9 mouse cellular contexts compared by ENCODE assay signal in genomic region chr9:107566041-107566709, GRCm38 (mm10). TPM values are rescaled to one million over a fixed set of nuclear protein-coding genes. Genes with fewer than 3 reads are reported as not detected.
DNase-seq lines count a peak whose midpoint lies in the region; ATAC-seq and TF ChIP-seq lines count a peak whose summit lies in the region.
"Had no signal": no experiment of that assay in that cellular context is flagged by ENCODE, and none has a peak within 500 bp of the region (broad histone marks: within the 10 kb centered on the region; RNA-seq: fewer than 3 reads in every experiment).

No protein-coding gene starts in this region.

- H3K4me2 ChIP-seq in embryonic facial prominence, embryonic 14.5 days (ENCODE audit: low read depth, low read length), result peak overlapping the region; percentile 10; the same call in 1 of the 2 replicates
- H3K4me2 ChIP-seq: midbrain, embryonic 12.5 days had no signal

- H3K4me3 ChIP-seq in embryonic facial prominence, embryonic 14.5 days (ENCODE audit: low read depth, low read length), result 0 out of 2 replicates have a peak overlapping the region, but pooled peaks have one; percentile 1
- peak overlapping the region; percentile 23; the same call in 1 of the 2 replicates for H3K4me3 ChIP-seq in left cerebral cortex, adult 2 months
- H3K4me3 ChIP-seq: midbrain, embryonic 12.5 days had no signal

- H3K9ac ChIP-seq in embryonic facial prominence, embryonic 14.5 days (ENCODE audit: low read depth, low read length), result no peak overlapping the region
- H3K9ac ChIP-seq: midbrain, embryonic 12.5 days had no signal

- WGBS in embryonic facial prominence, embryonic 14.5 days, result 59% methylated on average over 15 of the region's 15 CpGs

- no peak overlapping the region; the same call in 1 of the 2 replicates for H3K27ac ChIP-seq in embryonic facial prominence, embryonic 14.5 days (replicated peaks; ENCODE audit: low read depth, low read length)
- peak overlapping the region; percentile 66 for H3K27ac ChIP-seq in left cerebral cortex, adult 2 months
- H3K27ac ChIP-seq: midbrain, embryonic 12.5 days had no signal

- intact Hi-C loops in heart, postnatal 14 days (cut with DNase I), result no loop called here
- intact Hi-C loops in left cerebral cortex, adult 2 months (cut with DNase I), result no loop called here

- TF ChIP-seq CTCF in left cerebral cortex, adult 2 months (IDR thresholded peaks at IDR 0.05), result peak; percentile 88

- ATAC-seq in CD4-positive, CD25-positive, alpha-beta regulatory T cell, adult 4 months, result no peak
- no peak for ATAC-seq in embryonic facial prominence, embryonic 14.5 days (ENCODE audit: low read depth)

- H3K36me3 ChIP-seq in embryonic facial prominence, embryonic 14.5 days (ENCODE audit: control insufficient read depth, insufficient read depth, low read length), result peaks cover 42% of the 10 kb centered on the region

- H3K9me3 ChIP-seq in embryonic facial prominence, embryonic 14.5 days (ENCODE audit: control insufficient read depth, low read length), result no peaks in the 10 kb centered on the region
- H3K9me3 ChIP-seq: midbrain, embryonic 12.5 days had no signal

- no peaks in the 10 kb centered on the region for H3K27me3 ChIP-seq in embryonic facial prominence, embryonic 14.5 days (replicated peaks; ENCODE audit: control insufficient read depth, insufficient read depth, low read length)
- H3K27me3 ChIP-seq: midbrain, embryonic 12.5 days had no signal

- H3K4me1 ChIP-seq in embryonic facial prominence, embryonic 14.5 days (ENCODE audit: control insufficient read depth, insufficient read depth, low read length), result peaks cover 32% of the 10 kb centered on the region

- DNase-seq in CD4-positive, CD25-positive, alpha-beta regulatory T cell, adult 2 months (ENCODE audit: low read depth, low spot score), result peak; percentile 85
- DNase-seq in adrenal gland, postnatal 25 days, result peak; percentile 86
- DNase-seq in embryonic facial prominence, embryonic 14.5 days (ENCODE audit: low spot score), result peak; percentile 73
- peak; percentile 86 to 93 for DNase-seq in heart, postnatal 14 days
- peak; percentile 64 to 78 for DNase-seq in left cerebral cortex, adult 2 months (ENCODE audit: extremely low spot score in 1 of 2, low spot score in 2 of 2)
- DNase-seq in lung, postnatal 4 days, result peak; percentile 88 to 93
- peak; percentile 63 to 85 for DNase-seq in spleen, adult 18-20 months

RNA-seq across cellular contexts. Expression of gene Hyal2, which starts 1.6 kb away (rescaled TPM):
- 10 to 100 TPM; 11.0 to 11.7 TPM for polyA plus RNA-seq in CD4-positive, CD25-positive, alpha-beta regulatory T cell, adult 4 months (2017; shearing (Covaris generic))
- total RNA-seq in adrenal gland, postnatal 25 days (2021), result 31.1 and 36.1 TPM in 2 replicates
- polyA plus RNA-seq in embryonic facial prominence, embryonic 14.5 days (2014; fragmentation: Nextera tagmentation; extraction: Ambion mirVana), result 106 and 112 TPM in 2 replicates
- total RNA-seq in heart, postnatal 14 days (2021), result 10 to 100 TPM; 35.8 to 43.1 TPM
- total RNA-seq in left cerebral cortex, adult 2 months (2021), result 10 to 100 TPM; 14.9 TPM

RNA-seq across cellular contexts. Expression of gene Tusc2, which starts 3.1 kb away (rescaled TPM):
- 1 to 10 TPM; 4.1 to 8.1 TPM for polyA plus RNA-seq in CD4-positive, CD25-positive, alpha-beta regulatory T cell, adult 4 months (2017; shearing (Covaris generic))
- 48.2 and 48.4 TPM in 2 replicates for total RNA-seq in adrenal gland, postnatal 25 days (2021)
- 43.1 and 45.2 TPM in 2 replicates for polyA plus RNA-seq in embryonic facial prominence, embryonic 14.5 days (2014; fragmentation: Nextera tagmentation; extraction: Ambion mirVana)
- 10 to 100 TPM; 27.5 to 27.9 TPM for total RNA-seq in heart, postnatal 14 days (2021)
- 10 to 100 TPM; 91.0 to 99.1 TPM for total RNA-seq in left cerebral cortex, adult 2 months (2021)

RNA-seq across cellular contexts. Expression of gene Hyal1, which starts 10.6 kb away (rescaled TPM):
- polyA plus RNA-seq in CD4-positive, CD25-positive, alpha-beta regulatory T cell, adult 4 months (2017; shearing (Covaris generic)), result 1 to 10 TPM; 6.7 to 7.9 TPM
- total RNA-seq in adrenal gland, postnatal 25 days (2021), result 10.9 and 11.6 TPM in 2 replicates
- 5.6 and 6.8 TPM in 2 replicates for polyA plus RNA-seq in embryonic facial prominence, embryonic 14.5 days (2014; fragmentation: Nextera tagmentation; extraction: Ambion mirVana)
- 1 to 10 TPM; 3.9 to 5.2 TPM for total RNA-seq in heart, postnatal 14 days (2021)
- total RNA-seq in left cerebral cortex, adult 2 months (2021), result 1 to 10 TPM; 6.0 to 8.5 TPM

RNA-seq across cellular contexts. Expression of gene Naa80, which starts 12.5 kb away (rescaled TPM):
- 10 to 100 TPM; 25.4 to 34.9 TPM for polyA plus RNA-seq in CD4-positive, CD25-positive, alpha-beta regulatory T cell, adult 4 months (2017; shearing (Covaris generic))
- total RNA-seq in adrenal gland, postnatal 25 days (2021), result 21.2 and 21.4 TPM in 2 replicates
- polyA plus RNA-seq in embryonic facial prominence, embryonic 14.5 days (2014; fragmentation: Nextera tagmentation; extraction: Ambion mirVana), result 15.9 and 18.0 TPM in 2 replicates
- 10 to 100 TPM; 15.5 to 16.6 TPM for total RNA-seq in heart, postnatal 14 days (2021)
- 10 to 100 TPM; 11.3 to 12.6 TPM for total RNA-seq in left cerebral cortex, adult 2 months (2021)

RNA-seq across cellular contexts. Expression of gene Hyal3, which starts 14.4 kb away (rescaled TPM):
- polyA plus RNA-seq in CD4-positive, CD25-positive, alpha-beta regulatory T cell, adult 4 months (2017; shearing (Covaris generic)), result 1 to 10 TPM in 1 of 2 experiments, under 1 TPM in 1; 0.90 to 1.4 TPM
- total RNA-seq in adrenal gland, postnatal 25 days (2021), result 2.0 and 2.8 TPM in 2 replicates
- polyA plus RNA-seq in embryonic facial prominence, embryonic 14.5 days (2014; fragmentation: Nextera tagmentation; extraction: Ambion mirVana), result 1.2 and 1.4 TPM in 2 replicates
- under 1 TPM; 0.31 to 0.49 TPM for total RNA-seq in heart, postnatal 14 days (2021)
- total RNA-seq in left cerebral cortex, adult 2 months (2021), result 1 to 10 TPM in 1 of 2 experiments, under 1 TPM in 1; 0.97 to 1.2 TPM
